In the genomic region with DNA sequence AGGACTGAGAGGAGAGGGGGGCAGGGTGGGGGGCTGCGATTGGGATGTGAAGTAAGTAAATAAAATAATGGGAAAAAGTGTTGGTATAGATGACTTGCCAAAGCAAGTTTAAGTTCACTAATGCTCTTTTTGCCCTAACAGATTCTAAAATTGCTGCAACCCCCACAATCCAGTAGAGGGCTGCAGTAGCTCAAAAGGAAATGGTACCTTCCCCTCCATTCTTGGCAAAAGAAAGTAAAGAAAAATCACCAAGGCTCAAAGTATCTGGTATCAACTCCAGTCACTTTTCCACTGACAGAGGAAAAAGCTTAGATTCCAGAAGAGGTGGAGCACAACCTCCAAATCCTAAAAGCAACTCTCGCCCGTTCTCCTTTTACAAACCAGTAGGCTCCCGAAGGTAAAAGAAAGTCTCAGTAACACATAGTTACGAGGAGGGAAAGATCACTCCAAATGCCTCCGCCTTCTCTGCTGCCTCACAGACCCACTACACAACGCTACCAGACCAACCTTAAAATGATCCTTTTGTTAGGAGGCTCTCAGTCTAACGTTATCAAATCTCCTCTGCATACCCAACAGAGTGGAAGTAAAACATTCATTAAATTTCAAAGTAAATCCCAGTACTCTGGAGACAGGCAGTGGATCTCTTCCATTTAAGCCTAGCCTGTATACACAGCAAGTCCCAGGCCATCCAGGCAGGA, we compare ENCODE assay signal across 10 mouse cellular contexts. TPM values are rescaled to one million over a fixed set of nuclear protein-coding genes. Genes with fewer than 3 reads are reported as not detected.
DNase-seq lines count a peak whose midpoint lies in the region; ATAC-seq and TF ChIP-seq lines count a peak whose summit lies in the region.
"Had no signal": no experiment of that assay in that cellular context is flagged by ENCODE, and none has a peak within 500 bp of the region (broad histone marks: within the 10 kb centered on the region; RNA-seq: fewer than 3 reads in every experiment).

No protein-coding gene starts in this region.

- no peaks in the 10 kb centered on the region for H3K27me3 ChIP-seq in heart, embryonic 13.5 days (replicated peaks)
- no peaks in the 10 kb centered on the region for H3K27me3 ChIP-seq in lung, embryonic 14.5 days (ENCODE audit: insufficient read depth, low read length)
- no peaks in the 10 kb centered on the region for H3K27me3 ChIP-seq in embryonic facial prominence, embryonic 13.5 days

- DNase-seq in heart, postnatal 10 days = no peak
- DNase-seq in lung, embryonic 14.5 days = peak; percentile 35
- DNase-seq in lung, postnatal 25 days (ENCODE audit: low spot score) = no peak
- DNase-seq in CD4-positive, CD25-positive, alpha-beta regulatory T cell, adult 2 months (ENCODE audit: low read depth, low spot score) = peak; percentile 50
- DNase-seq in cerebellum, adult 18-20 months = no peak
- DNase-seq: kidney, adult 18-20 months had no signal

- H3K27ac ChIP-seq in heart, embryonic 13.5 days (replicated peaks) = no peak overlapping the region
- no peak overlapping the region for H3K27ac ChIP-seq in lung, embryonic 14.5 days (ENCODE audit: low read depth)
- H3K27ac ChIP-seq in embryonic facial prominence, embryonic 13.5 days = peak overlapping the region; percentile 66; the same call in 1 of the 2 replicates
- H3K27ac ChIP-seq: liver, embryonic 14.5 days had no signal

- no peak overlapping the region for H3K9ac ChIP-seq in heart, embryonic 13.5 days
- H3K9ac ChIP-seq in lung, embryonic 14.5 days = no peak overlapping the region
- H3K9ac ChIP-seq in embryonic facial prominence, embryonic 13.5 days = no peak overlapping the region
- H3K9ac ChIP-seq: liver, embryonic 14.5 days had no signal

- TF ChIP-seq CTCF in lung, embryonic 14.5 days (IDR thresholded peaks at IDR 0.05; ENCODE audit: low read depth) = peak; percentile 37

- no peak for ATAC-seq in heart, embryonic 13.5 days (ENCODE audit: extremely low read depth, insufficient number of reproducible peaks, low FRiP score, low TSS enrichment)
- ATAC-seq in lung, embryonic 14.5 days (ENCODE audit: insufficient read depth) = no peak
- no peak for ATAC-seq in embryonic facial prominence, embryonic 13.5 days (ENCODE audit: insufficient number of reproducible peaks, insufficient read depth, low FRiP score, low TSS enrichment, low read depth)
- no peak for ATAC-seq in monocyte, adult 5-6 weeks (replicated peaks; ENCODE audit: insufficient number of reproducible peaks, low FRiP score, low TSS enrichment, poor library complexity, severe bottlenecking)

- H3K4me3 ChIP-seq in heart, embryonic 13.5 days = no peak overlapping the region
- H3K4me3 ChIP-seq in lung, embryonic 14.5 days (ENCODE audit: low read depth, low read length) = no peak overlapping the region
- H3K4me3 ChIP-seq in embryonic facial prominence, embryonic 13.5 days = 0 out of 2 replicates have a peak overlapping the region, but pooled peaks have one; percentile 1

- intact Hi-C loops in heart, postnatal 10 days (cut with DNase I) = loop anchor here (5.0 kb wide), 1 partner anchor 46 kb away; no protein-coding TSS in a partner anchor

- 0 out of 2 replicates have a peak, but pooled peaks cover 6% of the 10 kb centered on the region for H3K4me1 ChIP-seq in heart, embryonic 13.5 days
- no peaks in the 10 kb centered on the region for H3K4me1 ChIP-seq in lung, embryonic 14.5 days (ENCODE audit: insufficient read depth)
- peaks cover 8% of the 10 kb centered on the region; the same call in 1 of the 2 replicates for H3K4me1 ChIP-seq in embryonic facial prominence, embryonic 13.5 days

- WGBS in heart, embryonic 13.5 days = 55% methylated on average over 8 of the region's 8 CpGs
- 55% methylated on average over 8 of the region's 8 CpGs for WGBS in lung, embryonic 14.5 days
- 55% methylated on average over 8 of the region's 8 CpGs for WGBS in embryonic facial prominence, embryonic 13.5 days

- peak overlapping the region; percentile 34 for H3K4me2 ChIP-seq in heart, embryonic 13.5 days
- no peak overlapping the region for H3K4me2 ChIP-seq in lung, embryonic 14.5 days
- H3K4me2 ChIP-seq in embryonic facial prominence, embryonic 13.5 days = peak overlapping the region; percentile 31

- H3K9me3 ChIP-seq in heart, embryonic 13.5 days = no peaks in the 10 kb centered on the region
- H3K9me3 ChIP-seq in lung, embryonic 14.5 days (ENCODE audit: low read depth, low read length) = no peaks in the 10 kb centered on the region
- no peaks in the 10 kb centered on the region for H3K9me3 ChIP-seq in embryonic facial prominence, embryonic 13.5 days

- H3K36me3 ChIP-seq in heart, embryonic 13.5 days = no peaks in the 10 kb centered on the region
- H3K36me3 ChIP-seq in lung, embryonic 14.5 days (ENCODE audit: insufficient read depth) = no peaks in the 10 kb centered on the region
- no peaks in the 10 kb centered on the region for H3K36me3 ChIP-seq in embryonic facial prominence, embryonic 13.5 days

RNA-seq across cellular contexts. Expression of gene Ankrd12, which starts 15.5 kb away (rescaled TPM):
- 15.2 and 16.1 TPM in 2 replicates for polyA plus RNA-seq in heart, embryonic 13.5 days (2015; fragmentation: Nextera tagmentation; extraction: Ambion mirVana)
- total RNA-seq in heart, postnatal 10 days (2021) = 10 to 100 TPM; 16.6 to 18.6 TPM
- 17.9 and 19.6 TPM in 2 replicates for polyA plus RNA-seq in lung, embryonic 14.5 days (2014; fragmentation: Nextera tagmentation; extraction: Ambion mirVana)
- polyA plus RNA-seq in embryonic facial prominence, embryonic 13.5 days (2015; fragmentation: Nextera tagmentation; extraction: Ambion mirVana) = 41.4 and 45.9 TPM in 2 replicates
- 60.7 to 91.8 TPM (median 63.4 TPM) in 3 replicates for total RNA-seq in monocyte, adult 5-6 weeks (2017)

RNA-seq across cellular contexts. Expression of gene Ndufv2, which starts 40.0 kb away (rescaled TPM):
- polyA plus RNA-seq in heart, embryonic 13.5 days (2015; fragmentation: Nextera tagmentation; extraction: Ambion mirVana) = 526 and 595 TPM in 2 replicates
- total RNA-seq in heart, postnatal 10 days (2021) = 1,000 to 10,000 TPM in 1 of 2 experiments, 100 to 1,000 TPM in 1; 990 to 1,025 TPM
- 322 and 337 TPM in 2 replicates for polyA plus RNA-seq in lung, embryonic 14.5 days (2014; fragmentation: Nextera tagmentation; extraction: Ambion mirVana)
- polyA plus RNA-seq in embryonic facial prominence, embryonic 13.5 days (2015; fragmentation: Nextera tagmentation; extraction: Ambion mirVana) = 306 and 311 TPM in 2 replicates
- total RNA-seq in monocyte, adult 5-6 weeks (2017) = 97.5 to 124 TPM (median 101 TPM) in 3 replicates

RNA-seq across cellular contexts. Expression of gene Washc1, which starts 50.0 kb away (rescaled TPM):
- 25.0 and 28.8 TPM in 2 replicates for polyA plus RNA-seq in heart, embryonic 13.5 days (2015; fragmentation: Nextera tagmentation; extraction: Ambion mirVana)
- total RNA-seq in heart, postnatal 10 days (2021) = 10 to 100 TPM; 22.6 to 25.8 TPM
- 31.5 and 33.4 TPM in 2 replicates for polyA plus RNA-seq in lung, embryonic 14.5 days (2014; fragmentation: Nextera tagmentation; extraction: Ambion mirVana)
- polyA plus RNA-seq in embryonic facial prominence, embryonic 13.5 days (2015; fragmentation: Nextera tagmentation; extraction: Ambion mirVana) = 42.9 and 45.6 TPM in 2 replicates
- total RNA-seq in monocyte, adult 5-6 weeks (2017) = 15.0 to 43.3 TPM (median 25.2 TPM) in 3 replicates

Comparison
In these comparisons a context has a peak if more than half of its experiments do, and no peak if none do; other contexts are left out.
1. DNase-seq: peak in lung, embryonic 14.5 days (single experiment) and CD4-positive, CD25-positive, alpha-beta regulatory T cell, adult 2 months (single experiment); none in heart, postnatal 10 days (0 of 2), lung, postnatal 25 days (single experiment) and cerebellum, adult 18-20 months (0 of 2).